Mouse (Mus musculus) retina, adult 2 months (tissue): ENCODE results near the gene Slc39a8.
A peak's percentile ranks its signal among the peaks of the same experiment; 100 is the strongest.

Experiments
- DNase-seq: peaks from one replicate; pipeline ENCODE4 v3.0.0-alpha.2; 2012; ENCODE audit warnings: low read depth, low spot score

The Slc39a8 gene

GRCm38 (mm10) chr3:135845860-135846259 is 20.8 kb downstream of the Slc39a8 start:
- DNase-seq, result no peak

GRCm38 (mm10) chr3:135851607-135852006 is 26.5 kb downstream of the Slc39a8 start:
- DNase-seq, result no peak

GRCm38 (mm10) chr3:135853604-135854297 is 28.7 kb downstream of the Slc39a8 start:
- no peak for DNase-seq

- no peak for DNase-seq
These were observed 29.4 kb downstream of the Slc39a8 start for GRCm38 (mm10) chr3:135854298-135854984.

- DNase-seq, result no peak
These were observed 29.9 kb downstream of the Slc39a8 start for GRCm38 (mm10) chr3:135854985-135855340.

GRCm38 (mm10) chr3:135856303-135856702 is 31.2 kb downstream of the Slc39a8 start:
- no peak for DNase-seq

- DNase-seq, result no peak
These were observed 32.1 kb downstream of the Slc39a8 start for GRCm38 (mm10) chr3:135857134-135857533.

- DNase-seq, result no peak
These were observed 34.4 kb downstream of the Slc39a8 start for GRCm38 (mm10) chr3:135859431-135859830.

- DNase-seq, result peak; percentile 11
These were observed 37.7 kb downstream of the Slc39a8 start for GRCm38 (mm10) chr3:135862804-135863203.

GRCm38 (mm10) chr3:135869041-135869440 is 44.0 kb downstream of the Slc39a8 start:
- DNase-seq, result no peak

GRCm38 (mm10) chr3:135872325-135872724 is 47.2 kb downstream of the Slc39a8 start:
- DNase-seq, result no peak

- no peak for DNase-seq
These were observed 48.5 kb downstream of the Slc39a8 start for GRCm38 (mm10) chr3:135873596-135873995.

GRCm38 (mm10) chr3:135878048-135878447 is 53.0 kb downstream of the Slc39a8 start:
- DNase-seq, result no peak

GRCm38 (mm10) chr3:135885927-135886658 is 61.0 kb downstream of the Slc39a8 start:
- DNase-seq, result no peak

- DNase-seq, result peak; percentile 42
These were observed 61.6 kb downstream of the Slc39a8 start for GRCm38 (mm10) chr3:135886659-135887027.

- DNase-seq, result no peak
These were observed 62.2 kb downstream of the Slc39a8 start for GRCm38 (mm10) chr3:135887033-135887855.

GRCm38 (mm10) chr3:135887856-135888155 is 62.7 kb downstream of the Slc39a8 start:
- no peak for DNase-seq

- no peak for DNase-seq
These were observed 64.3 kb downstream of the Slc39a8 start for GRCm38 (mm10) chr3:135889401-135889800.

GRCm38 (mm10) chr3:135903366-135903765 is 78.3 kb downstream of the Slc39a8 start:
- no peak for DNase-seq

- no peak for DNase-seq
These were observed 79.8 kb downstream of the Slc39a8 start for GRCm38 (mm10) chr3:135904881-135905280.

- no peak for DNase-seq
These were observed 80.7 kb downstream of the Slc39a8 start for GRCm38 (mm10) chr3:135905729-135906128.

GRCm38 (mm10) chr3:135907028-135907427 is 81.9 kb downstream of the Slc39a8 start:
- DNase-seq, result no peak
